Mouse (Mus musculus) liver, postnatal 0 days (tissue): ENCODE measurements around the gene Aldoart2. TPM values are rescaled to one million over a fixed set of nuclear protein-coding genes. Genes with fewer than 3 reads are reported as not detected.

Source experiments
- ATAC-seq: fragments of 200-750 bp; cut with Nextera tagmentation; 2 replicates; pipeline ENCODE4 v1.8.0; 2017; ENCODE audit warnings: mild to moderate bottlenecking, moderate library complexity
- DNase-seq: peaks from one replicate; pipeline ENCODE4 v3.0.0-alpha.2; 2016
- H3K27ac ChIP-seq: fragments of 300-500 bp; sonication (generic); 2 replicates; pipeline ENCODE4 v1.5.1; 2014; ENCODE audit warnings: antibody characterized with exemption, moderate library complexity, mild to moderate bottlenecking, low read depth
- H3K27me3 ChIP-seq: fragments of 300-500 bp; sonication (generic); 2 replicates; pipeline ENCODE4 v1.6.1; 2014; ENCODE audit warnings: low read length, control low read depth, mixed read lengths; ENCODE audit not compliant: insufficient read depth
- H3K36me3 ChIP-seq: fragments of 300-500 bp; sonication (generic); replicated peaks from 2 replicates; pipeline ENCODE4 v1.6.1; 2014; ENCODE audit warnings: mild to moderate bottlenecking, control low read depth, low read length, moderate library complexity, mixed read lengths; ENCODE audit not compliant: insufficient read depth
- H3K4me1 ChIP-seq: fragments of 300-500 bp; sonication (generic); 2 replicates; pipeline ENCODE4 v1.6.1; 2014; ENCODE audit warnings: antibody characterized with exemption, mild to moderate bottlenecking, control low read depth; ENCODE audit not compliant: insufficient read depth
- H3K4me2 ChIP-seq: fragments of 300-500 bp; sonication (generic); 2 replicates; pipeline ENCODE4 v1.6.1; 2014; ENCODE audit warnings: low read depth, mild to moderate bottlenecking, low read length, moderate library complexity, mixed read lengths
- H3K4me3 ChIP-seq: fragments of 300-500 bp; sonication (generic); 2 replicates; pipeline ENCODE4 v1.5.1; 2014; ENCODE audit warnings: low read depth, low read length
- H3K9ac ChIP-seq: fragments of 300-500 bp; sonication (generic); replicated peaks from 2 replicates; pipeline ENCODE4 v1.6.1; 2014; ENCODE audit warnings: mild to moderate bottlenecking, moderate library complexity
- H3K9me3 ChIP-seq: fragments of 300-500 bp; sonication (generic); 2 replicates; pipeline ENCODE4 v1.6.1; 2016; ENCODE audit warnings: mild to moderate bottlenecking, control low read depth, low read length, mixed read lengths
- CTCF ChIP-seq: sonication (generic); IDR thresholded peaks from 2 replicates; pipeline ENCODE4 v1.5.1; 2016; ENCODE audit warnings: antibody characterized with exemption, low read depth
- EP300 ChIP-seq: IDR thresholded peaks from 2 replicates; pipeline ENCODE4 v1.6.1; 2016; ENCODE audit warnings: antibody characterized with exemption, low read depth, mild to moderate bottlenecking
- WGBS: fragments of 180-500 bp; shearing (Covaris S2); extraction: QIAGEN DNeasy Blood & Tissue Kit; methylation state at CpG from one replicate; pipeline ENCODE4 v1.1.7; 2014; ENCODE audit not compliant: insufficient replicate concordance; 5-methylcytosine and 5-hydroxymethylcytosine counted together
- polyA plus RNA-seq: library from polyadenylated mRNA; unstranded; fragments of >200 nt; fragmentation: Nextera tagmentation; extraction: Ambion mirVana; gene quantifications from 2 replicates; pipeline ENCODE4 v1.2.1, GENCODE M21; 2015

The Aldoart2 gene
- polyA plus RNA-seq, 1 experiment from 2014 or later: not detected

- 79% methylated on average over 9 of the region's 9 CpGs for WGBS
- Histone ChIP-seq H3K36me3 (no peaks in the 10 kb centered on the region), H3K9me3 (no peaks in the 10 kb centered on the region), H3K4me3 (no peak overlapping the region), H3K4me1 (0 out of 2 replicates have a peak, but pooled peaks cover 3% of the 10 kb centered on the region), H3K4me2 (no peak overlapping the region), H3K27ac (no peak overlapping the region), H3K27me3 (no peaks in the 10 kb centered on the region), H3K9ac (no peak overlapping the region)
- ATAC-seq (no peak), DNase-seq (no peak)
- 0 out of 2 replicates have a peak, but pooled peaks have one; percentile 8 for TF ChIP-seq CTCF
- no peak for TF ChIP-seq EP300
Measured at GRCm38 (mm10) chr12:55564187-55564963, 664 bp upstream of the Aldoart2 start.

- H3K27me3 ChIP-seq: no peaks in the 10 kb centered on the region
- no peak overlapping the region for H3K9ac ChIP-seq
- no peak overlapping the region for H3K4me3 ChIP-seq
- H3K9me3 ChIP-seq: no peaks in the 10 kb centered on the region
- no peak overlapping the region for H3K27ac ChIP-seq
- DNase-seq: no peak
- no peaks in the 10 kb centered on the region for H3K36me3 ChIP-seq
- no peak for ATAC-seq
- no peak overlapping the region for H3K4me2 ChIP-seq
- 70% methylated on average over 9 of the region's 9 CpGs for whole genome bisulfite sequencing
- no peaks in the 10 kb centered on the region for H3K4me1 ChIP-seq
- TF ChIP-seq CTCF: no peak
- no peak for TF ChIP-seq EP300
Measured at GRCm38 (mm10) chr12:55565867-55566266, 828 bp downstream of the Aldoart2 start.

GRCm38 (mm10) chr12:55566837-55567236, 1.8 kb downstream of the Aldoart2 start:
- no peak overlapping the region for H3K4me3 ChIP-seq
- H3K4me2 ChIP-seq: no peak overlapping the region
- TF ChIP-seq EP300: no peak
- TF ChIP-seq CTCF: no peak
- no peaks in the 10 kb centered on the region for H3K9me3 ChIP-seq
- H3K27ac ChIP-seq: no peak overlapping the region
- H3K27me3 ChIP-seq: no peaks in the 10 kb centered on the region
- DNase-seq: no peak
- H3K4me1 ChIP-seq: no peaks in the 10 kb centered on the region
- no peak for ATAC-seq
- WGBS: 76% methylated on average over 5 of the region's 5 CpGs
- H3K36me3 ChIP-seq: no peaks in the 10 kb centered on the region
- no peak overlapping the region for H3K9ac ChIP-seq

- TF ChIP-seq EP300 (no peak), CTCF (no peak)
- Histone ChIP-seq H3K27me3 (no peaks in the 10 kb centered on the region), H3K4me2 (no peak overlapping the region), H3K4me1 (no peaks in the 10 kb centered on the region), H3K27ac (no peak overlapping the region), H3K36me3 (no peaks in the 10 kb centered on the region), H3K4me3 (no peak overlapping the region), H3K9ac (no peak overlapping the region), H3K9me3 (no peaks in the 10 kb centered on the region)
- ATAC-seq (no peak), DNase-seq (no peak)
- 79% methylated on average over 3 of the region's 3 CpGs for WGBS
Measured at GRCm38 (mm10) chr12:55568466-55568865, 3.4 kb downstream of the Aldoart2 start.

GRCm38 (mm10) chr12:55569676-55570075, 4.6 kb downstream of the Aldoart2 start:
- H3K27me3 ChIP-seq: no peaks in the 10 kb centered on the region
- WGBS: 34% methylated on average over 6 of the region's 6 CpGs
- ATAC-seq (no peak), DNase-seq (no peak)
- H3K4me1 ChIP-seq: no peaks in the 10 kb centered on the region
- H3K9me3 ChIP-seq: no peaks in the 10 kb centered on the region
- no peak overlapping the region for H3K9ac ChIP-seq
- TF ChIP-seq CTCF (no peak), EP300 (no peak)
- H3K4me3 ChIP-seq: no peak overlapping the region
- no peak overlapping the region for H3K27ac ChIP-seq
- no peak overlapping the region for H3K4me2 ChIP-seq
- H3K36me3 ChIP-seq: no peaks in the 10 kb centered on the region

- Histone ChIP-seq H3K4me1 (no peaks in the 10 kb centered on the region), H3K4me3 (no peak overlapping the region), H3K9ac (no peak overlapping the region), H3K9me3 (no peaks in the 10 kb centered on the region), H3K36me3 (no peaks in the 10 kb centered on the region), H3K27ac (no peak overlapping the region), H3K27me3 (no peaks in the 10 kb centered on the region), H3K4me2 (no peak overlapping the region)
- no peak for ATAC-seq
- 76% methylated on average over 9 of the region's 9 CpGs for WGBS
- TF ChIP-seq EP300: no peak
- TF ChIP-seq CTCF: no peak
- DNase-seq: peak; percentile 8
Measured at GRCm38 (mm10) chr12:55570646-55571045, 5.6 kb downstream of the Aldoart2 start.
